Mouse (Mus musculus) spleen, adult 2 months (tissue): ENCODE data around the gene Rnf138rt1.

Experiments
- CTCF ChIP-seq: fragments of 200-500 bp; IDR thresholded peaks from 2 replicates; pipeline ENCODE4 v1.5.1; 2011; ENCODE audit warnings: mild to moderate bottlenecking, inconsistent platforms; ENCODE audit not compliant: insufficient read depth, insufficient read length, insufficient replicate concordance; ENCODE audit errors: extremely low read depth
- POLR2A ChIP-seq: fragments of 200-500 bp; IDR thresholded peaks from 2 replicates; pipeline ENCODE4 v1.6.1; 2011; ENCODE audit warnings: low read depth, low read length, inconsistent platforms

GRCm38 (mm10) chrX:163745996-163746395 is 15.1 kb downstream of the Rnf138rt1 start:
- no peak for TF ChIP-seq CTCF
- no peak for TF ChIP-seq POLR2A
